Mouse (Mus musculus) lung, postnatal 0 days (tissue): ENCODE results near the gene Cdc26.

Source experiments
- CTCF ChIP-seq: IDR thresholded peaks from 2 replicates; pipeline ENCODE4 v1.5.1; 2016; ENCODE audit warnings: antibody characterized with exemption, mild to moderate bottlenecking
- EP300 ChIP-seq: IDR thresholded peaks from 2 replicates; pipeline ENCODE4 v1.6.1; 2016; ENCODE audit warnings: antibody characterized with exemption, mild to moderate bottlenecking, control low read depth

DNA sequence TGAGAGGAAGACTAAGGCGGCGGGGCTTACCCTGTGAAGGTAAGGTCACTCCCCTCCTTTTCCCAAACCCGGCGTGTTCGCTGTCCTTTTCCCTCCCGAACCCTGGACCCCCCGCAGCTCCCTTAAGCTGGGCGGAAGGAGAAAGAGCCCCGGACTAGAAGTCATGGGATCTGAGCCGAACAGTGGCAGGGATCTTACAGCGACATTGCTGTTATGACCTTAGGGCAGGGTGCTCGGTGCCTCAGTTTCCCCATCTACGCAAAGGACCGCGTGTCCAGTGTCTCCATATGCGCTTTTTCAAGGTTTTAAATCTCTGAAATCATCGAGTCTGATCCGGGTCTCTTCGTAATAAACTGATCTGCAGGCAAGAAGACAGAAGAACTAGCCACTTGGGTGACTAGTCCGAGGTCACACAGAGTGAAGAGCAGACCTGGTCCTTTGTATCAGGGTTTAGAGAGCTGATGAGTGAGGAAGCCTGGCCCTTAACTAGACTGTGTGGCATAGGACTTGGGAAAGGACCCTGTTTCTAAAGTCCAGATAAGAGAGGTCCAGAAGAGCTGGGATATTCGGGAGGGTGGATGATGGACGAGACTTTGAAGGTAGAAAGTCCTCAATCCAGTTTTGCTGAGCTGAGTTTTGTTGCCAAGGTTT, 47.5 kb downstream of the Cdc26 start:
- no peak for TF ChIP-seq CTCF
- TF ChIP-seq EP300: no peak
